Mouse (Mus musculus) adrenal gland (tissue): Measurements from ENCODE around the gene Pde1b.

Experiments used
- intact Hi-C: fragments of 180-260 bp; cut with DNase I; formaldehyde crosslinking; loops from one replicate; pipeline ENCODE4 v1.15.1; 2025

Pde1b gene

GRCm38 (mm10) chr15:103547983-103548382 lies 45.1 kb downstream of the Pde1b start:
- intact Hi-C loops: no loop called here

GRCm38 (mm10) chr15:103549475-103549874 lies 46.6 kb downstream of the Pde1b start:
- intact Hi-C loops: no loop called here

DNA sequence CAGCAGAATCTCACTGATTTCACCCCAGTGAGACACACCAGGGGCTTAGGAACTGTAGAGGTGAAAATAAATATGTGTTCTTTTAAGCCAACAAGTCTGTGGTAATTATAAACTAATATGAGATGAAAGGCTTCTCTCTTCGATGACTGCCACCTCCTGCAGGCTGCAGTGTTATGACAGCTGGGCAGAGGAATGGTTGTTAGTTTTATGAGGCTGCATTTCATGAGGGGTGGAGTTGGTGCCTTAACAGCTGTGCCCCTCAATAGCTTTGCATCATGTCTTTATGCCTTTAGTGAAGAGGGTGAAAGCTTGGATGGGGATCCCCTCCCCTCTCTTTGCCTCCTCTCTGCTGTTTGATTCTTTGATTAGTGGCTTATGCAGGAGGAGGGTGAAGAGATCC lies 48.2 kb downstream of the Pde1b start:
- intact Hi-C loops: loop anchor here (5.0 kb wide), 1 partner anchor 69 kb away; no protein-coding TSS in a partner anchor

DNA sequence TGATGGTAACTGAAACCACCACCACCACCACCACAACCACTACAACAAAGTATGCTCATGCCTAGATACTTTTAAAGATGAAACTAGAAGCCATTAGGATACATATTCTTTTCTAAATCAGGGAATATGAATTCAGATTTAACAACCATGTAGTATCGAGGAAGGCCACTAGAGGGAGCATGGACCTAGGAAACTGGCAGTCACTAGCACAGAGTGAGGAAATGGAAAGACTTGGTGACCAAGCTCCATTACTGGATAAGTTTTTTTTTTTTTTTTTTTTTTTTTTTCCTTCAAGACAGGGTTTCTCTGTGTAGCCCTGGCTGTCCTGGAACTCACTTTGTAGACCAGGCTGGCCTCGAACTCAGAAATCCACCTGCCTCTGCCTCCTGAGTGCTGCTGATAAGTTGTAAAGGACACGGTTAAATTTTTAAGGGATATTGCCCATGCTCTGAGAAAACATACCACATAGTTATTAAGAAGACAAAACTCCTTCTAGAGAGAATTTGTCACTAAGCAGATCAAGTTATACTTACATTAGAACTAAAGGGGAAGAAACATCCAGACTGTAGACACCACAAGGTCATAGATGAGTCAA lies 49.4 kb downstream of the Pde1b start:
- intact Hi-C loops: loop anchor here (5.0 kb wide), 1 partner anchor 70 kb away; no protein-coding TSS in a partner anchor

GRCm38 (mm10) chr15:103564981-103565380 lies 62.1 kb downstream of the Pde1b start, which contains the start of gene Glycam1:
Gene Glycam1 (minus strand): TSS chr15:103565081.
- intact Hi-C loops: no loop called here
